Mouse (Mus musculus): Measurements from ENCODE around the gene Gm9195. TPM values are rescaled to one million over a fixed set of nuclear protein-coding genes. Genes with fewer than 3 reads are reported as not detected.

Gm9195 gene
- polyA plus RNA-seq (2014; fragmentation: Nextera tagmentation; extraction: Ambion mirVana), result not detected in 2 replicates

DNA sequence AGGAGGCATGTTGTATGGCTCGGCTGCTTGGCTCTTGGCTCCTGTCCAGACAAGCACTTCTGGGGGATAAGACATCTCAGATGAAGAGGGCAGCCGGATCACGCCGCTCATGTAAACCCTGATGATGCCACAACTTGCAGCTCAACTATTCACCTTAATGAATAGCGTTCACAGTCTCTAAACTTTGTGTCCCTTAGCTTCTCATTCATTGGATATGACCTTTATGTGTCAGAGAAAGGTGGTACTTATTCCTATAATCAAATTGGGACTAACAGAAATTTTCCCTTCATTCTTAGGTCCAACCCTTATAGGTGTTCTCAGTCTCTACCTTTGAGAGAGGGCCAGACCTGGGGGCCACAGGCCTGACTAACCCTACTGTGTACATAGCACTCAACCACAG lies at the start of gene Gm9195:
TSS of gene Gm9195 (minus strand) at position 101 of the 400 bp plus-strand sequence.
- H3K4me1 ChIP-seq (replicated peaks; ENCODE audit: control insufficient read depth, insufficient read depth, low read length), result no peaks in the 10 kb centered on the region
- no peaks in the 10 kb centered on the region for H3K36me3 ChIP-seq (ENCODE audit: control insufficient read depth, insufficient read depth, low read length)
- ATAC-seq (ENCODE audit: low FRiP score) (no peak), DNase-seq (ENCODE audit: low spot score) (no peak)
- no peak within 1 kb of the TSS for H3K4me3 ChIP-seq (ENCODE audit: low read depth, low read length)
- no peaks in the 10 kb centered on the region for H3K27me3 ChIP-seq (ENCODE audit: control insufficient read depth, insufficient read depth, low read length)
- no peak within 1 kb of the TSS for H3K27ac ChIP-seq (ENCODE audit: low read depth, low read length)
- 92% methylated on average over 5 of the region's 5 CpGs for WGBS
- H3K9ac ChIP-seq (ENCODE audit: low read depth, low read length), result no peak within 1 kb of the TSS
- H3K9me3 ChIP-seq (ENCODE audit: control insufficient read depth, low read length), result no peaks in the 10 kb centered on the region
- no peak within 1 kb of the TSS for H3K4me2 ChIP-seq (replicated peaks; ENCODE audit: low read depth, low read length)

GRCm38 (mm10) chr14:72536392-72537017 lies 44.9 kb upstream of the Gm9195 start:
- ATAC-seq (ENCODE audit: low FRiP score) (no peak), DNase-seq (ENCODE audit: low spot score) (no peak)
- no peaks in the 10 kb centered on the region for H3K9me3 ChIP-seq (ENCODE audit: control insufficient read depth, low read length)
- H3K27ac ChIP-seq (ENCODE audit: low read depth, low read length), result no peak overlapping the region
- H3K4me3 ChIP-seq (ENCODE audit: low read depth, low read length), result no peak overlapping the region
- H3K9ac ChIP-seq (ENCODE audit: low read depth, low read length), result no peak overlapping the region
- H3K4me1 ChIP-seq (replicated peaks; ENCODE audit: control insufficient read depth, insufficient read depth, low read length), result peaks cover 3% of the 10 kb centered on the region; the same call in 1 of the 2 replicates
- WGBS, result 92% methylated on average over 5 of the region's 5 CpGs
- peaks cover 12% of the 10 kb centered on the region for H3K27me3 ChIP-seq (ENCODE audit: control insufficient read depth, insufficient read depth, low read length)
- 0 out of 2 replicates have a peak, but pooled peaks cover 2% of the 10 kb centered on the region for H3K36me3 ChIP-seq (ENCODE audit: control insufficient read depth, insufficient read depth, low read length)
- no peak overlapping the region for H3K4me2 ChIP-seq (replicated peaks; ENCODE audit: low read depth, low read length)

GRCm38 (mm10) chr14:72533862-72534261 lies 42.2 kb upstream of the Gm9195 start:
- Histone ChIP-seq H3K27me3 (ENCODE audit: control insufficient read depth, insufficient read depth, low read length) (peaks cover 15% of the 10 kb centered on the region), H3K4me3 (ENCODE audit: low read depth, low read length) (no peak overlapping the region), H3K27ac (ENCODE audit: low read depth, low read length) (no peak overlapping the region), H3K4me1 (replicated peaks; ENCODE audit: control insufficient read depth, insufficient read depth, low read length) (peaks cover 3% of the 10 kb centered on the region; the same call in 1 of the 2 replicates), H3K4me2 (replicated peaks; ENCODE audit: low read depth, low read length) (no peak overlapping the region), H3K36me3 (ENCODE audit: control insufficient read depth, insufficient read depth, low read length) (no peaks in the 10 kb centered on the region), H3K9ac (ENCODE audit: low read depth, low read length) (no peak overlapping the region), H3K9me3 (ENCODE audit: control insufficient read depth, low read length) (no peaks in the 10 kb centered on the region)
- no peak for ATAC-seq (ENCODE audit: low FRiP score)
- no peak for DNase-seq (ENCODE audit: low spot score)
- 82% methylated on average over 7 of the region's 7 CpGs for WGBS

DNA sequence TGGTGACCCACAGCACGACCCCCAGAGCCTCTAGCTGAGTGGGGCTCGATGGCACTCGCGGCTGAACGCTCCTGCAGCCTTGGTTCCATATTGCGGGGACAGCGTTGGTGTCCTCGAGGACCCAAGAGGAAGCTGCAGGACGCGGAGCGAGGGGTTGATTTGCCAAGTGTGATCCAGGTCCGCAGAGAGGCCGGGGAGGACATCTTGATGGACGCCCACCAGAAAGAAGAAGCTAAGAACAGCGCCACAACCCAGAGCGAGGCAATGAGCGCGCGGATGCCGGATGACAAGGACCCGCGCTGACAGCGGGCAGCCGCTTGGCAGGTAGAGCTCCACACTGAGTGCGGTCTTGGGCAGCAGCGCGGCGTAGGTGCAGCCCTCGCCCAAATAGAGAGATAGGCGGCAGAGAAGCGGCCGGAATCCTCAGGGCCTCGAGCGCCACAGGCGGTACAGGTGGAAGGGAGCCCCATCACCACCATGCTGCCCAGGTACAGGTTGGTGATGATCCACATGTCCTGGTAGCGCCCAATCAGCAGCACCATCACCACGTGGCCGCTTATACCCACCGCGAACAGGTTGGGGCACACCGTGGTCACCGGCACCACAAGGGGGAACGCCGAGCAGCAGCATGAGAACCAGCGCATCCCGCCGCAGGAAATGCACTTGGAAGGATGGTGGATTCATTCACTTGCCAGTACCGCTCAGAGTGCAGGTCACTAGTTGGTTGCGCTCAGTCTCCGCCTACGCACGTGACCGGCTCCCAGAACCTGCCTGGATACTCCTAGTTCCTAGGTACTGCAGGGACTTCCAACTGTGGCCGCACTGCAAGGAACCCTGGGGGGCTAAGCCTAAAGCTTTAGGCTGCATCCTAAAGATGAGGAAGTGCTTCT lies 40.6 kb upstream of the Gm9195 start:
- Histone ChIP-seq H3K4me3 (ENCODE audit: low read depth, low read length) (peak overlapping the region; percentile 41), H3K9me3 (ENCODE audit: control insufficient read depth, low read length) (no peaks in the 10 kb centered on the region), H3K4me2 (replicated peaks; ENCODE audit: low read depth, low read length) (peak overlapping the region; percentile 89), H3K36me3 (ENCODE audit: control insufficient read depth, insufficient read depth, low read length) (no peaks in the 10 kb centered on the region), H3K27me3 (ENCODE audit: control insufficient read depth, insufficient read depth, low read length) (peaks cover 15% of the 10 kb centered on the region), H3K27ac (ENCODE audit: low read depth, low read length) (no peak overlapping the region), H3K9ac (ENCODE audit: low read depth, low read length) (0 out of 2 replicates have a peak overlapping the region, but pooled peaks have one; percentile 11), H3K4me1 (replicated peaks; ENCODE audit: control insufficient read depth, insufficient read depth, low read length) (peaks cover 3% of the 10 kb centered on the region; the same call in 1 of the 2 replicates)
- WGBS, result 3% methylated on average over 54 of the region's 54 CpGs
- ATAC-seq (ENCODE audit: low FRiP score) (peak; percentile 76), DNase-seq (ENCODE audit: low spot score) (peak; percentile 55)

GRCm38 (mm10) chr14:72527126-72527525 lies 35.5 kb upstream of the Gm9195 start:
- no peak for ATAC-seq (ENCODE audit: low FRiP score)
- no peak overlapping the region for H3K9ac ChIP-seq (ENCODE audit: low read depth, low read length)
- no peaks in the 10 kb centered on the region for H3K9me3 ChIP-seq (ENCODE audit: control insufficient read depth, low read length)
- peaks cover 8% of the 10 kb centered on the region for H3K27me3 ChIP-seq (ENCODE audit: control insufficient read depth, insufficient read depth, low read length)
- no peak overlapping the region for H3K4me2 ChIP-seq (replicated peaks; ENCODE audit: low read depth, low read length)
- no peak overlapping the region for H3K27ac ChIP-seq (ENCODE audit: low read depth, low read length)
- DNase-seq (ENCODE audit: low spot score), result no peak
- no peak overlapping the region for H3K4me3 ChIP-seq (ENCODE audit: low read depth, low read length)
- H3K4me1 ChIP-seq (replicated peaks; ENCODE audit: control insufficient read depth, insufficient read depth, low read length), result peaks cover 3% of the 10 kb centered on the region; the same call in 1 of the 2 replicates
- H3K36me3 ChIP-seq (ENCODE audit: control insufficient read depth, insufficient read depth, low read length), result no peaks in the 10 kb centered on the region
- 71% methylated on average over 1 of the region's 1 CpGs for WGBS

DNA sequence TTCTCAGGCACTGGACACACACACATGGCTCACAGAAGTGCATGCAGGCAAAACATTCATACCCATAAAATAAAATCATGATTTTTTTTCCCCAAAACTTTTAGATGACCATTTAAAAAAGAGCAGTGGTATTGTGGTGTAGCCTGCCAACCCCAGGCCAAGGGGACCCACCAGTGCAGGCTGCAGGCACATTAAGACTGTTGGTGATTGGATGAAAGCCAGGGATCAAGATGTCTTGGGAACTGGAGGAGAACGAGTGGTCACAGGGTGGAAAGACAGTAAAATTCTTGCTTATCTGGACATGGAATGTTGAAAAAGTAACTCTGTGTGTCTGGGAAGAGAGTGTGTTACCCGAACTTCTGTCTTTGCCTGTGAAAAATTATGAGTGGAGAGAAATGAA lies 27.9 kb upstream of the Gm9195 start:
- Histone ChIP-seq H3K4me2 (replicated peaks; ENCODE audit: low read depth, low read length) (no peak overlapping the region), H3K4me1 (replicated peaks; ENCODE audit: control insufficient read depth, insufficient read depth, low read length) (no peaks in the 10 kb centered on the region), H3K9ac (ENCODE audit: low read depth, low read length) (no peak overlapping the region), H3K4me3 (ENCODE audit: low read depth, low read length) (no peak overlapping the region), H3K27me3 (ENCODE audit: control insufficient read depth, insufficient read depth, low read length) (no peaks in the 10 kb centered on the region), H3K27ac (ENCODE audit: low read depth, low read length) (no peak overlapping the region), H3K36me3 (ENCODE audit: control insufficient read depth, insufficient read depth, low read length) (no peaks in the 10 kb centered on the region), H3K9me3 (ENCODE audit: control insufficient read depth, low read length) (no peaks in the 10 kb centered on the region)
- DNase-seq (ENCODE audit: low spot score), result no peak
- WGBS, result 73% methylated on average over 2 of the region's 2 CpGs
- ATAC-seq (ENCODE audit: low FRiP score), result no peak

DNA sequence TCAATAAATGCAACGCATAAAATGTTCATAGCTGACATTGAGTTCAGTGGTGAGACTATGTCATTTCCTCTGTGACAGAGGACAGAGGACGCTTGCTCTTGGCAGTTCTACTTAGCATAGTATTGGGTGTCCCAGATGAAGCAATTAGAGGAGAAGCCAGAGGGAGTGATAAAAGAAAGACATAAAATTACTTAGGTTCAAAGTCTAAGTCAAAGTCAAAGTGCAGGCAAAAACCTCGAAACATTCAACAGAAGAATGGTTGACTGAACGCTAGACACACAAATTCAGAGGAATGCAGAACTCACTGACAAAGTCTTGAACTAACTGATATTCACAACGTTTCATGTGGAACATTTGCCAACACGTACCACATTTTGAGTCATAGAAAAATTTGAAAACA lies 27.1 kb upstream of the Gm9195 start:
- 82% methylated on average over 6 of the region's 6 CpGs for whole genome bisulfite sequencing

GRCm38 (mm10) chr14:72516376-72516775 lies 24.7 kb upstream of the Gm9195 start:
- H3K4me2 ChIP-seq (replicated peaks; ENCODE audit: low read depth, low read length), result no peak overlapping the region
- no peak overlapping the region for H3K4me3 ChIP-seq (ENCODE audit: low read depth, low read length)
- no peaks in the 10 kb centered on the region for H3K36me3 ChIP-seq (ENCODE audit: control insufficient read depth, insufficient read depth, low read length)
- no peaks in the 10 kb centered on the region for H3K4me1 ChIP-seq (replicated peaks; ENCODE audit: control insufficient read depth, insufficient read depth, low read length)
- no peaks in the 10 kb centered on the region for H3K9me3 ChIP-seq (ENCODE audit: control insufficient read depth, low read length)
- ATAC-seq (ENCODE audit: low FRiP score) (no peak), DNase-seq (ENCODE audit: low spot score) (peak; percentile 54)
- 28% methylated on average over 5 of the region's 5 CpGs for WGBS
- no peak overlapping the region for H3K9ac ChIP-seq (ENCODE audit: low read depth, low read length)
- H3K27me3 ChIP-seq (ENCODE audit: control insufficient read depth, insufficient read depth, low read length), result no peaks in the 10 kb centered on the region
- no peak overlapping the region for H3K27ac ChIP-seq (ENCODE audit: low read depth, low read length)

More for the DNA sequence above, 27.1 kb upstream of the Gm9195 start:
- DNase-seq (ENCODE audit: low spot score) (no peak), ATAC-seq (ENCODE audit: low FRiP score) (no peak)
- H3K9ac ChIP-seq (ENCODE audit: low read depth, low read length), result no peak overlapping the region
- no peaks in the 10 kb centered on the region for H3K4me1 ChIP-seq (replicated peaks; ENCODE audit: control insufficient read depth, insufficient read depth, low read length)
- H3K27ac ChIP-seq (ENCODE audit: low read depth, low read length), result no peak overlapping the region
- no peaks in the 10 kb centered on the region for H3K9me3 ChIP-seq (ENCODE audit: control insufficient read depth, low read length)
- H3K36me3 ChIP-seq (ENCODE audit: control insufficient read depth, insufficient read depth, low read length), result no peaks in the 10 kb centered on the region
- H3K4me2 ChIP-seq (replicated peaks; ENCODE audit: low read depth, low read length), result no peak overlapping the region
- no peak overlapping the region for H3K4me3 ChIP-seq (ENCODE audit: low read depth, low read length)
- no peaks in the 10 kb centered on the region for H3K27me3 ChIP-seq (ENCODE audit: control insufficient read depth, insufficient read depth, low read length)

Measured in hindbrain, embryonic 11.5 days (tissue).